Comparison of ENCODE assay signal across 8 mouse cellular contexts in the genomic region with DNA sequence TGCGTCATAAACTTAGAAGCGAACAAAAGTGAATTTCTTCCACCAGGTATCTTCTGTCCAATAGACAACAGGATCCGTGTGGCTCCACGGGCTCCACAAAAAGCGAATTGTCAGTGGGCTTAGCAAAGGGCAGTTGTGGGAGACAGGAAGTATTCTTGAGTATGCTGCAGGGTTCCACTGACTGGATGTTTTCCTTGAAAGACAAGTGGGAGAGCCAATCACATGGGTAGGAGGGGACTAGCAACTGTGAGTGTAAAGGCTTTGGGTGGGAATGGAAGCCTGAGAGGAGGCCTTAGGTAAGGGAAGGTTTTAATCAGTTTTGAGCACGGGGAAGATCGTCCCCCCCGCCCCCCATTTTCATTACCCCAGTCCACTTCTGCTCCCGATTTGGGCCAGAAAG. TPM values are rescaled to one million over a fixed set of nuclear protein-coding genes. Genes with fewer than 3 reads are reported as not detected.
A peak's percentile ranks its signal among the peaks of the same experiment; 100 is the strongest.
DNase-seq lines count a peak whose midpoint lies in the region; ATAC-seq and TF ChIP-seq lines count a peak whose summit lies in the region.

No protein-coding gene starts in this region.

- no peaks in the 10 kb centered on the region for H3K36me3 ChIP-seq in embryonic facial prominence, embryonic 10.5 days (replicated peaks)
- no peaks in the 10 kb centered on the region for H3K36me3 ChIP-seq in kidney, postnatal 0 days (ENCODE audit: insufficient read depth, low read length)
- no peaks in the 10 kb centered on the region for H3K36me3 ChIP-seq in stomach, embryonic 16.5 days (ENCODE audit: control insufficient read depth, insufficient read depth, low read length)
- no peaks in the 10 kb centered on the region for H3K36me3 ChIP-seq in thymus, adult 2 months (ENCODE audit: control insufficient read depth, insufficient read depth, low read length)

- H3K9me3 ChIP-seq in embryonic facial prominence, embryonic 10.5 days: no peaks in the 10 kb centered on the region
- H3K9me3 ChIP-seq in kidney, postnatal 0 days (replicated peaks; ENCODE audit: low read length): no peaks in the 10 kb centered on the region
- no peaks in the 10 kb centered on the region for H3K9me3 ChIP-seq in stomach, embryonic 16.5 days (replicated peaks; ENCODE audit: control insufficient read depth, low read length)

- no peak overlapping the region for H3K9ac ChIP-seq in kidney, postnatal 0 days (ENCODE audit: low read depth, low read length)
- H3K9ac ChIP-seq in stomach, embryonic 16.5 days (ENCODE audit: low read length): peak overlapping the region; percentile 12; the same call in 1 of the 2 replicates

- ATAC-seq in kidney, postnatal 0 days (replicated peaks; ENCODE audit: low FRiP score, low read depth): peak; percentile 75
- no peak for ATAC-seq in stomach, embryonic 16.5 days (ENCODE audit: insufficient read depth, low FRiP score)

- no peaks in the 10 kb centered on the region for H3K27me3 ChIP-seq in embryonic facial prominence, embryonic 10.5 days (replicated peaks; ENCODE audit: low read depth, poor library complexity, severe bottlenecking)
- H3K27me3 ChIP-seq in kidney, postnatal 0 days (ENCODE audit: insufficient read depth, low read length): no peaks in the 10 kb centered on the region
- no peaks in the 10 kb centered on the region for H3K27me3 ChIP-seq in stomach, embryonic 16.5 days (ENCODE audit: control insufficient read depth, insufficient read depth, low read length)
- no peaks in the 10 kb centered on the region for H3K27me3 ChIP-seq in thymus, adult 2 months (ENCODE audit: control insufficient read depth, insufficient read depth, low read length)

- whole genome bisulfite sequencing in embryonic facial prominence, embryonic 10.5 days: 74% methylated on average over 9 of the region's 9 CpGs
- WGBS in kidney, postnatal 0 days: 68% methylated on average over 9 of the region's 9 CpGs
- 56% methylated on average over 9 of the region's 9 CpGs for WGBS in stomach, embryonic 16.5 days
- WGBS in thymus, adult 2 months: 86% methylated on average over 9 of the region's 9 CpGs

- no peak for TF ChIP-seq POLR2A in thymus, adult 2 months (IDR thresholded peaks at IDR 0.05; ENCODE audit: control insufficient read depth, extremely low read depth, insufficient read depth, low read length, poor library complexity)

- no peak overlapping the region for H3K27ac ChIP-seq in embryonic facial prominence, embryonic 10.5 days (replicated peaks)
- no peak overlapping the region for H3K27ac ChIP-seq in kidney, postnatal 0 days
- no peak overlapping the region for H3K27ac ChIP-seq in stomach, embryonic 16.5 days (ENCODE audit: low read length)
- no peak overlapping the region for H3K27ac ChIP-seq in thymus, adult 2 months (ENCODE audit: control insufficient read depth, insufficient read depth, low read length)

- no peak for TF ChIP-seq CTCF in kidney, postnatal 0 days (IDR thresholded peaks at IDR 0.05; ENCODE audit: low read depth)
- TF ChIP-seq CTCF in thymus, adult 2 months (IDR thresholded peaks at IDR 0.05; ENCODE audit: borderline replicate concordance, control insufficient read depth, extremely low read depth, insufficient read depth, low read length, poor library complexity): no peak

- H3K4me3 ChIP-seq in embryonic facial prominence, embryonic 10.5 days: no peak overlapping the region
- H3K4me3 ChIP-seq in kidney, postnatal 0 days (replicated peaks; ENCODE audit: low read depth, low read length): no peak overlapping the region
- H3K4me3 ChIP-seq in stomach, embryonic 16.5 days (replicated peaks; ENCODE audit: low read length): no peak overlapping the region
- H3K4me3 ChIP-seq in thymus, adult 2 months (ENCODE audit: control insufficient read depth, insufficient read depth, low read length): no peak overlapping the region

- H3K4me2 ChIP-seq in kidney, postnatal 0 days (ENCODE audit: low read length): no peak overlapping the region
- H3K4me2 ChIP-seq in stomach, embryonic 16.5 days (ENCODE audit: low read depth, low read length): peak overlapping the region; percentile 17; the same call in 1 of the 2 replicates

- DNase-seq in cerebellum, postnatal 14 days: peak; percentile 31 to 57
- no peak for DNase-seq in cerebellum, adult 11 months
- DNase-seq in 3134 (ENCODE audit: extremely low read depth, insufficient read length, low spot score): peak; percentile 29
- DNase-seq in embryonic facial prominence, embryonic 10.5 days (ENCODE audit: low spot score): peak; percentile 27
- DNase-seq in kidney, postnatal 0 days (ENCODE audit: low spot score): peak; percentile 78
- no peak for DNase-seq in cerebellum, adult 9-10 months
- no peak for DNase-seq in thymus, adult 2 months

- H3K4me1 ChIP-seq in embryonic facial prominence, embryonic 10.5 days: no peaks in the 10 kb centered on the region
- H3K4me1 ChIP-seq in kidney, postnatal 0 days (replicated peaks; ENCODE audit: insufficient read depth, low read length): no peaks in the 10 kb centered on the region
- H3K4me1 ChIP-seq in stomach, embryonic 16.5 days (ENCODE audit: control insufficient read depth, insufficient read depth, low read length): no peaks in the 10 kb centered on the region
- no peaks in the 10 kb centered on the region for H3K4me1 ChIP-seq in thymus, adult 2 months (replicated peaks; ENCODE audit: control insufficient read depth, insufficient read depth, low read length)

RNA-seq across cellular contexts. Expression of gene Mfap5, which starts 16.9 kb away (rescaled TPM):
- 0.59 and 0.62 TPM in 2 replicates for polyA plus RNA-seq in embryonic facial prominence, embryonic 10.5 days (2016; fragmentation: Nextera tagmentation; extraction: Ambion mirVana)
- polyA plus RNA-seq in kidney, postnatal 0 days (2015; fragmentation: Nextera tagmentation; extraction: Ambion mirVana): 42.4 and 47.0 TPM in 2 replicates
- polyA plus RNA-seq in stomach, embryonic 16.5 days (2015; fragmentation: Nextera tagmentation; extraction: Ambion mirVana): 86.4 and 115 TPM in 2 replicates
- polyA plus RNA-seq in thymus, adult 2 months (2012; rRNA removed): 17.5 and 26.2 TPM in 2 replicates

RNA-seq across cellular contexts. Expression of gene Rimklb, which starts 24.0 kb away (rescaled TPM):
- polyA plus RNA-seq in embryonic facial prominence, embryonic 10.5 days (2016; fragmentation: Nextera tagmentation; extraction: Ambion mirVana): 35.9 and 40.3 TPM in 2 replicates
- polyA plus RNA-seq in kidney, postnatal 0 days (2015; fragmentation: Nextera tagmentation; extraction: Ambion mirVana): 6.6 and 9.8 TPM in 2 replicates
- polyA plus RNA-seq in stomach, embryonic 16.5 days (2015; fragmentation: Nextera tagmentation; extraction: Ambion mirVana): 6.6 and 7.3 TPM in 2 replicates
- polyA plus RNA-seq in thymus, adult 2 months (2012; rRNA removed): 0.65 and 0.70 TPM in 2 replicates

RNA-seq across cellular contexts. Expression of gene Aicda, which starts 31.0 kb away (rescaled TPM):
- polyA plus RNA-seq in embryonic facial prominence, embryonic 10.5 days (2016; fragmentation: Nextera tagmentation; extraction: Ambion mirVana): 0.14 TPM in 1 of 2 replicates, not detected in the other
- polyA plus RNA-seq in kidney, postnatal 0 days (2015; fragmentation: Nextera tagmentation; extraction: Ambion mirVana): not detected in 2 replicates
- 0.14 TPM in 1 of 2 replicates, not detected in the other for polyA plus RNA-seq in stomach, embryonic 16.5 days (2015; fragmentation: Nextera tagmentation; extraction: Ambion mirVana)
- 0.28 and 0.42 TPM in 2 replicates for polyA plus RNA-seq in thymus, adult 2 months (2012; rRNA removed)

Comparison
In these comparisons a context has a peak if more than half of its experiments do, and no peak if none do; other contexts are left out.
1. DNase-seq: peak in cerebellum, postnatal 14 days (2 of 2), 3134 (single experiment), embryonic facial prominence, embryonic 10.5 days (single experiment) and kidney, postnatal 0 days (single experiment); none in cerebellum, adult 11 months (single experiment), cerebellum, adult 9-10 months (single experiment) and thymus, adult 2 months (single experiment).
2. RNA of gene Mfap5, which starts 16.9 kb away (polyA plus RNA-seq): 86.4 to 115 TPM in stomach, embryonic 16.5 days, 42.4 to 47.0 TPM in kidney, postnatal 0 days and 17.5 to 26.2 TPM in thymus, adult 2 months; 0.59 to 0.62 TPM in embryonic facial prominence, embryonic 10.5 days; every median in the first group is over 10 times any median in the second.